Mouse (Mus musculus) liver, embryonic 14.5 days (tissue): ENCODE measurements at regions not wholly inside any gene's neighbourhood (a gene's known extent, or its start where the extent isn't known, plus 50 kb on each side); places are given as distances from the start of the nearest gene placed in this dataset.

Source experiments
- CTCF ChIP-seq: IDR thresholded peaks from 2 replicates; pipeline ENCODE4 v1.5.1; 2016; ENCODE audit warnings: antibody characterized with exemption, low read depth, control low read depth
- EP300 ChIP-seq: IDR thresholded peaks from 2 replicates; pipeline ENCODE4 v1.6.1; 2016; ENCODE audit warnings: antibody characterized with exemption, low read depth

DNA sequence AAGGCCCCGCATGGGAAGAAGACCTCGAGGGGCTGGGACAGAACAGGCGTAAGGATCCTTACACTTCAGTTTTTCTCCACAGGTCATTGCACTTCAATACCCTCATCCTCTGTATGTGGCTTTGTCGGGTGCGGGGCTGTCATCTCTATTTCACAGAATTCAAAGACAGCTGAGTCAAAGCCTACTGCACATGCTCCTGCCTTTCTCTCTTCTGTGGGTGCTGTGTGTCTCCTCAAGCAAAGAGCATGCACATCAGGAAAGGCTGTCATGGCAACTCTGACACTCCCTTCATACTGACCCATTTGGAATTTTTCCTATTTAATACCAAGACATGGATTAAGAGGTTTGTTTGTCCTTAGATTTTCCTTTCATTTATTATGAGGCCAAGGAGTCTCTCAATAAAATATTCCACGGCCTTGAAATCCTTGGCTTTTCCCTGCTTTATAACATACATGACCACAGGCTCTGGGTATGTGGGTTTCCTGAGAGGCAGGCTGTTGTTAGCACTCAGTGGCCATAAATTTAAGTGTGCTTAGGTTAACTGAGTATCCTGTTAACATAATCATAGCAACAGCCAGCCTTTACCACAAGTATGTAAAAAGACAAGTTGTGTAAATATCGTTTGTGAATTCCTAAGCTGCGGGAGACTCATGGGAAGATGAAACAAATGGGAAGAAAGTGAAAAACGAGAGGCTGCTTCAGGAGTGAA is 574.5 kb downstream of the Dcdc2c start:
- TF ChIP-seq CTCF (no peak), EP300 (no peak)
